Mouse (Mus musculus) natural killer cell, adult 2 months (primary cell): ENCODE measurements around the gene Olfr224.

Experiments used
- DNase-seq, 2 experiments: peaks; one replicate each; pipeline ENCODE4 v3.0.0; 2022; ENCODE audit warnings: low spot score in 2 of 2

Gene Olfr224

DNA sequence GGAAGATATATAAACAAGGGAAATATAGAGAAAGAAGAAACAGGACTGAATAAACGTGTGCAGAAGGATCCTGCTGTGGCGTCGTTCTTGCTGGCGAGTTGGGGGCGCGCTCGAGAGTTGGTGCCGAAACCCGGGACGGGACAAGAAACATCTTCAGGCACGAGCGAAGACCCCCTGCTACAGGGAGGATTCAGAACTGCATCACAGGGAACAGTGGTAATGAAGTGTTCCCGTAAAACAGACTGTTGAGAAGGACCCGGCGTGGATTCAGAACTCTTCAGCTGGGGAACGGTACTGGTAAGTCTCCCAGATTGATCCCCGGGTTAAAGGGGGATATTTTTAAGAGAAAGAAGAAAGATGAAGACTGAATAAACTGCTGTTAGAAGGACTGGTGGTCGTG is 51.4 kb downstream of the Olfr224 start:
- DNase-seq = peak; percentile 14 to 48
